ENCODE assay signal across 8 mouse cellular contexts in the genomic region with DNA sequence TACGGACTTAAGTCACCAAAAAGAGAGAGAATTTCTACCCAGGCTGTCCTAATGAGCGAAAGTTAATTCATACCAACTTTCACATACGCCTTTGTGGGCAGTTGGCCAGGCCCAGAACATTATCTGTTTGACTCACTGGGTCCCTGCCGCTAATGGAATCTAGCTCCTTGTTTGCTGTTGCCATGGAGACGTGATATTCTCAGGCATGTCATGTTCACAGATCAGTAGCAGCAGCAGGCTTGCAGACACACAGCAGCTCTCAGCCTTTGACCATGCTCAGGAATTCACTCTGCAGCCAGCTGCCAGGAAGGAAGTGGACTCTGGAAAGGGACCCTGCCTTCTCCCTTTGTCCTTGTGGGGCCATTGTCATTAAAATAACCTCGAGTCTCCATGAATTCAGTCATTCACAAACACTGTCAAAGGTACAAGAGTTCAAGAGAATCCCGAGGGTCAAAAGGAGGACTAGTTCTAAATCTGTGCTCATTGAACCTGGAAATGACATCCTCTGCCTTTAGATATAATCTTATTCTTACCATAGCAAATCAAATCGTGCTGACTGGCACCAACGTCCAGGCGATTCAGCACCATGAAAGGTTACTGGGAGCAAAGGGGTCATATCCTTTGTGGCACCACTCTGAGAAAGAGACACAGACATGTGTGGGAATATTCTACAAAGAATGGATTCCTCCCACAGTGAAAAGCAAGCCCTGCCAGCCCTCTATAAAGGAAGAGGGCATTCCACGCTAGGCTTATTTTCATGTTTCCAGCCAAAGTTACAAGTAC.
DNase-seq lines count a peak whose midpoint lies in the region; ATAC-seq and TF ChIP-seq lines count a peak whose summit lies in the region.

No protein-coding gene starts in this region.

- H3K4me1 ChIP-seq in forebrain, embryonic 15.5 days, result peaks cover 20% of the 10 kb centered on the region
- H3K4me1 ChIP-seq in hindbrain, embryonic 11.5 days (replicated peaks; ENCODE audit: control insufficient read depth, insufficient read depth, low read length), result no peaks in the 10 kb centered on the region; the same call in 1 of the 2 replicates
- peaks cover 8% of the 10 kb centered on the region; the same call in 1 of the 2 replicates for H3K4me1 ChIP-seq in lung, embryonic 14.5 days (ENCODE audit: insufficient read depth)

- no peaks in the 10 kb centered on the region for H3K27me3 ChIP-seq in forebrain, embryonic 15.5 days
- no peaks in the 10 kb centered on the region for H3K27me3 ChIP-seq in hindbrain, embryonic 11.5 days (ENCODE audit: control insufficient read depth, insufficient read depth, low read length)
- no peaks in the 10 kb centered on the region for H3K27me3 ChIP-seq in lung, embryonic 14.5 days (ENCODE audit: insufficient read depth, low read length)

- peak; percentile 95 for ATAC-seq in forebrain, embryonic 15.5 days (replicated peaks)
- peak; percentile 95 for ATAC-seq in hindbrain, embryonic 11.5 days (ENCODE audit: low FRiP score)
- ATAC-seq in lung, embryonic 14.5 days (ENCODE audit: insufficient read depth), result peak; percentile 97
- ATAC-seq in erythroblast, adult 5-6 weeks (replicated peaks; ENCODE audit: low FRiP score, poor library complexity, severe bottlenecking), result no peak

- no peaks in the 10 kb centered on the region for H3K36me3 ChIP-seq in forebrain, embryonic 15.5 days
- no peaks in the 10 kb centered on the region for H3K36me3 ChIP-seq in hindbrain, embryonic 11.5 days (ENCODE audit: control insufficient read depth, insufficient read depth, low read length)
- no peaks in the 10 kb centered on the region for H3K36me3 ChIP-seq in lung, embryonic 14.5 days (ENCODE audit: insufficient read depth)

- H3K9ac ChIP-seq in forebrain, embryonic 15.5 days (replicated peaks), result no peak overlapping the region
- H3K9ac ChIP-seq in hindbrain, embryonic 11.5 days (ENCODE audit: low read depth, low read length), result no peak overlapping the region
- no peak overlapping the region for H3K9ac ChIP-seq in lung, embryonic 14.5 days

- H3K9me3 ChIP-seq in forebrain, embryonic 15.5 days, result no peaks in the 10 kb centered on the region
- no peaks in the 10 kb centered on the region for H3K9me3 ChIP-seq in hindbrain, embryonic 11.5 days (ENCODE audit: control insufficient read depth, low read length)
- no peaks in the 10 kb centered on the region for H3K9me3 ChIP-seq in lung, embryonic 14.5 days (ENCODE audit: low read depth, low read length)

- no peak for TF ChIP-seq CTCF in lung, embryonic 14.5 days (IDR thresholded peaks at IDR 0.05; ENCODE audit: low read depth)

- WGBS in forebrain, embryonic 15.5 days, result 1% methylated on average over 11 of the region's 11 CpGs
- WGBS in hindbrain, embryonic 11.5 days, result 7% methylated on average over 11 of the region's 11 CpGs
- 9% methylated on average over 11 of the region's 11 CpGs for WGBS in lung, embryonic 14.5 days

- no peak overlapping the region for H3K4me3 ChIP-seq in forebrain, embryonic 15.5 days
- no peak overlapping the region for H3K4me3 ChIP-seq in hindbrain, embryonic 11.5 days (ENCODE audit: low read depth, low read length)
- no peak overlapping the region for H3K4me3 ChIP-seq in lung, embryonic 14.5 days (ENCODE audit: low read depth, low read length)

- H3K4me2 ChIP-seq in forebrain, embryonic 15.5 days (replicated peaks), result 0 out of 2 replicates have a peak overlapping the region, but pooled peaks have one; percentile 0
- H3K4me2 ChIP-seq in hindbrain, embryonic 11.5 days (replicated peaks; ENCODE audit: low read depth, low read length), result no peak overlapping the region
- H3K4me2 ChIP-seq in lung, embryonic 14.5 days, result peak overlapping the region; percentile 29; the same call in 1 of the 2 replicates

- DNase-seq in cerebellum, postnatal 10 days, result peak; percentile 66 to 72
- no peak for DNase-seq in cerebellum, adult 11-12 months
- peak; percentile 86 for DNase-seq in hindbrain, embryonic 11.5 days (ENCODE audit: low spot score)
- DNase-seq in layer of hippocampus, adult 9-11 months, result peak; percentile 83
- peak; percentile 96 for DNase-seq in lung, embryonic 14.5 days
- DNase-seq in retina, postnatal 7 days (ENCODE audit: low read depth, low spot score), result peak; percentile 31

- H3K27ac ChIP-seq in forebrain, embryonic 15.5 days (replicated peaks), result peak overlapping the region; percentile 63
- H3K27ac ChIP-seq in hindbrain, embryonic 11.5 days (ENCODE audit: low read depth, low read length), result peak overlapping the region; percentile 60
- peak overlapping the region; percentile 69 for H3K27ac ChIP-seq in lung, embryonic 14.5 days (ENCODE audit: low read depth)
